In the genomic region with DNA sequence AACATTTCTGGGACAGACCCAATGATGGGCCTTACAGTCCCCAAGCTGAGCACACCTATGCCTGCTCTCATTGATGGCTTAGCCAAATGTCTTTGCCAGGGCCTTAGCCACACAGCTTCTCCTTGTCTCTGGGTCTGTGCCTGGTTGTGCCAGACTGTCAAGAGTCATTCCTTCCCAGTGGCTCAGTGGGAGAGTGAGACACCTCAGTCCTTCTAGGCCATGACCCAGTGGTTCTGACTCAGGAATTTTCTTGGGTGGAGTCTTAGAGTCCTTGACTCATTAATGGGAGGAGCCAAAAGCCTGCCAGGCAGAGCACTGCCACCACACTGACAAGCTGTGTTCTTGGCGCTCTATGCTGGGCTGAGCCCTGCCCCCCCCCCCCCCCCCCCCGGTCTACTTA, we compare ENCODE assay signal across 10 mouse cellular contexts.
DNase-seq lines count a peak whose midpoint lies in the region; ATAC-seq and TF ChIP-seq lines count a peak whose summit lies in the region.
"Had no signal": no experiment of that assay in that cellular context is flagged by ENCODE, and none has a peak within 500 bp of the region (broad histone marks: within the 10 kb centered on the region; RNA-seq: fewer than 3 reads in every experiment).

No protein-coding gene starts in this region.

- peak; percentile 87 for DNase-seq in NIH3T3 (ENCODE audit: low read depth)
- DNase-seq in adrenal gland, postnatal 25 days, result peak; percentile 27
- peak; percentile 79 for DNase-seq in lung, postnatal 0 days (ENCODE audit: low spot score)
- DNase-seq in right cerebral cortex, postnatal 10 days (ENCODE audit: low spot score in 2 of 2), result no peak
- no peak for DNase-seq in ovary, postnatal 10 days (ENCODE audit: low spot score)
- DNase-seq: thymus, postnatal 4 days had no signal

- H3K27ac ChIP-seq in hindbrain, embryonic 15.5 days (replicated peaks), result no peak overlapping the region
- H3K27ac ChIP-seq in hindbrain, embryonic 13.5 days, result no peak overlapping the region
- no peak overlapping the region for H3K27ac ChIP-seq in lung, postnatal 0 days (ENCODE audit: low read length)
- H3K27ac ChIP-seq: heart, embryonic 10.5 days; neural tube, embryonic 12.5 days had no signal

- no peaks in the 10 kb centered on the region for H3K27me3 ChIP-seq in hindbrain, embryonic 15.5 days
- no peaks in the 10 kb centered on the region for H3K27me3 ChIP-seq in hindbrain, embryonic 13.5 days
- H3K27me3 ChIP-seq in lung, postnatal 0 days (replicated peaks; ENCODE audit: insufficient read depth, low read length), result no peaks in the 10 kb centered on the region
- H3K27me3 ChIP-seq: neural tube, embryonic 12.5 days had no signal

- 79% methylated on average over 2 of the region's 2 CpGs for WGBS in hindbrain, embryonic 15.5 days
- 100% methylated on average over 2 of the region's 2 CpGs for WGBS in hindbrain, embryonic 13.5 days
- WGBS in lung, postnatal 0 days, result 50% methylated on average over 1 of the region's 2 CpGs

- H3K9ac ChIP-seq in hindbrain, embryonic 15.5 days, result no peak overlapping the region
- H3K9ac ChIP-seq in hindbrain, embryonic 13.5 days, result no peak overlapping the region
- H3K9ac ChIP-seq in lung, postnatal 0 days (replicated peaks; ENCODE audit: low read depth), result no peak overlapping the region
- H3K9ac ChIP-seq: neural tube, embryonic 12.5 days had no signal

- H3K9me3 ChIP-seq in hindbrain, embryonic 15.5 days, result no peaks in the 10 kb centered on the region
- H3K9me3 ChIP-seq in hindbrain, embryonic 13.5 days, result no peaks in the 10 kb centered on the region
- no peaks in the 10 kb centered on the region for H3K9me3 ChIP-seq in lung, postnatal 0 days (ENCODE audit: low read length)
- H3K9me3 ChIP-seq: heart, embryonic 10.5 days; neural tube, embryonic 12.5 days had no signal

- H3K4me3 ChIP-seq in hindbrain, embryonic 15.5 days, result no peak overlapping the region
- H3K4me3 ChIP-seq in hindbrain, embryonic 13.5 days, result no peak overlapping the region
- no peak overlapping the region for H3K4me3 ChIP-seq in lung, postnatal 0 days (ENCODE audit: low read depth, low read length)
- H3K4me3 ChIP-seq: heart, embryonic 10.5 days; neural tube, embryonic 12.5 days had no signal

- no peak overlapping the region for H3K4me2 ChIP-seq in hindbrain, embryonic 15.5 days
- H3K4me2 ChIP-seq in hindbrain, embryonic 13.5 days, result no peak overlapping the region
- H3K4me2 ChIP-seq in lung, postnatal 0 days (replicated peaks; ENCODE audit: low read depth, low read length), result no peak overlapping the region
- H3K4me2 ChIP-seq: neural tube, embryonic 12.5 days had no signal

- ATAC-seq in hindbrain, embryonic 15.5 days (ENCODE audit: low FRiP score, low read depth), result 0 out of 2 replicates have a peak, but pooled peaks have one; percentile 16
- no peak for ATAC-seq in hindbrain, embryonic 13.5 days (ENCODE audit: low FRiP score)
- peak; percentile 69 for ATAC-seq in lung, postnatal 0 days

- no peak for TF ChIP-seq CTCF in lung, postnatal 0 days (IDR thresholded peaks at IDR 0.05)

- H3K36me3 ChIP-seq in hindbrain, embryonic 15.5 days, result peaks cover 3% of the 10 kb centered on the region; the same call in 1 of the 2 replicates
- H3K36me3 ChIP-seq in hindbrain, embryonic 13.5 days, result peaks cover 50% of the 10 kb centered on the region
- H3K36me3 ChIP-seq in lung, postnatal 0 days (ENCODE audit: insufficient read depth, low read length), result no peaks in the 10 kb centered on the region

- TF ChIP-seq EP300 in lung, postnatal 0 days (IDR thresholded peaks at IDR 0.05), result no peak

- peaks cover 7% of the 10 kb centered on the region; the same call in 1 of the 2 replicates for H3K4me1 ChIP-seq in hindbrain, embryonic 15.5 days (replicated peaks)
- H3K4me1 ChIP-seq in hindbrain, embryonic 13.5 days (replicated peaks), result peaks cover 16% of the 10 kb centered on the region
- H3K4me1 ChIP-seq in lung, postnatal 0 days (ENCODE audit: insufficient read depth, low read depth, low read length), result no peaks in the 10 kb centered on the region
- H3K4me1 ChIP-seq: heart, embryonic 10.5 days; neural tube, embryonic 12.5 days had no signal

Comparison
In these comparisons a context has a peak if more than half of its experiments do, and no peak if none do; other contexts are left out.
1. DNase-seq: peak in NIH3T3 (single experiment), adrenal gland, postnatal 25 days (single experiment) and lung, postnatal 0 days (single experiment); none in right cerebral cortex, postnatal 10 days (0 of 2) and ovary, postnatal 10 days (single experiment).